Mouse (Mus musculus) left cerebral cortex, postnatal 10 days (tissue): ENCODE data around the gene Tsc22d1. TPM values are rescaled to one million over a fixed set of nuclear protein-coding genes. Genes with fewer than 3 reads are reported as not detected.

Experiments
- DNase-seq, 2 experiments: peaks; one replicate each; pipeline ENCODE4 v3.0.0; 2021 to 2022; ENCODE audit warnings: low spot score in 2 of 2, mixed read lengths in 1 of 2; ENCODE audit errors: extremely low spot score in 1 of 2
- intact Hi-C: fragments of 180-260 bp; cut with DNase I; formaldehyde crosslinking; loops from one replicate; pipeline ENCODE4 v1.15.1; 2025
- total RNA-seq, 2 experiments: library from RNA; stranded (reverse); gene quantifications; 2 replicates each; pipeline ENCODE4 v1.2.3; 2021

Tsc22d1 gene
- 100 to 1,000 TPM; 541 to 586 TPM for total RNA-seq

DNA sequence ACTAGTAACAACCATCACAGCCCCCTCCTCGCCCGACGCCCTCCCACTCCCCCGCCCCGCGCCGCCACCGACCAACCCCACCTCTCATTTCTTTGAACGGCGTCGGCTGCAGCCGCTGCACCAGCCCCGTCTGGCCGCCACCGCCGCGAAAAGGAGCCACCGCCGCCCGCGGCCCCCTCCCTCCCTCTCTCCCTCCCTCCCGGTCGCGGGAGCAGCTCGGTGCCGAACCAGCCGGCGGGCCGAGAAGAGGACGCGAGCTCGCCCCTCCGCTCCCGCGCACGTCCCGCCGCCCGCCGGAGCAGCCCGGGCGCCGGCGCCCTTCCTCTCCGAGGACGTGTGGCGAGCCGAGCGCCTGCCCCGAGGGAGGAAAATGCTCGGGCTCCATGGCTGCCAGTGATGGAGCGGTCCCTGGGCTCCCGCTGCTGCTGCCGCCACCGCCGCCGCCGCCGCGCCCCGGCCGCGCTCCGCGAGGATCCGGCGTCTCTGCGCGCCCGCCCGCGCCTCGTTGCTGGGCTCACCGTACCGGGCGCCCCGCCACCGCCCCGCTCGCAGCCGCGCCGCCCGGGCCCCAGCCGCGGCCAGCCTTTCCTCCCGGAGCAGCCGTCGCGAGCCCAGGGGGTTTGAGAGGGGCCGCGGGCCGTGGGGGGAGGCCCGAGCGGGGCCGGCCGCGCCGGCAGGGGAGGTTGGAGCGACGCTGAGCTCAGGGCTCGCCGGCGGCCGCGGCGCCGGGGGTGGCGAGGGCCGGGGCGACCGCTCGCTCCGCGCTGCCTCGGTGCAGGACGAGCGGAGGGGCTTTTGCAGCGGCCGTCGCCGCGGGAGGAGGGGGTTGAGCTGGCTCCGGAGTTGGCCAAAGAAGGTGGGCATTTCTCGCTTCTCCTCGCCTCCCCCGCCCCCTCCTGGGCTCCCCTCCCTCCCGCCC is at the start of gene Tsc22d1:
TSS of gene Tsc22d1 (plus strand) at position 100 of the 919 bp plus-strand sequence.
- DNase-seq, result peak in 1 of 2 experiments; percentile 76
- intact Hi-C loops, result loop anchor here (5.0 kb wide), 3 partner anchors 52 to 277 kb away; no protein-coding TSS in a partner anchor

GRCm38 (mm10) chr14:76373638-76374037 is 41.1 kb upstream of the Tsc22d1 start:
- DNase-seq, result no peak
- intact Hi-C loops, result no loop called here

- intact Hi-C loops, result no loop called here
- no peak for DNase-seq
Observed at GRCm38 (mm10) chr14:76374601-76375000, 40.2 kb upstream of the Tsc22d1 start.

GRCm38 (mm10) chr14:76376561-76376960 is 38.2 kb upstream of the Tsc22d1 start:
- intact Hi-C loops, result no loop called here
- no peak for DNase-seq

DNA sequence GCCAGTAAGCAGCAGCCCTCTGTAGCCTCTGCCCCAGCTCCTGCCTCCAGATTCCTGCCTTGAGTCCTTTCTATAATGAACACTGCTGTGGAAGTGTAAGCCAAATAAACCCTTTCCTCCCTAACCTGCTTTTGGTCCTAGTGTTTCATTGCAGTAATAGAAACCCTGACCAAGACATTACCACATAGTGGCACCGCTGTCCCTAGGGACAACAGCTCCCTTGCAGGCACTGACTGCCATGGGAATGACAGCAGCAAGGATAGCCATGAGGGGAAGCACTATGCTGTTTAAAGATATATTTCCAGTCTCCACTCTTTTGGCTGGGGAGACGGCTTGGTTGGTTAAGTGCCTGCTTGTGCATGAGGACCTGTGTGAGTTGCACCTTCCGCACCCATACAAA is 35.4 kb upstream of the Tsc22d1 start:
- DNase-seq, result no peak
- intact Hi-C loops, result no loop called here

DNA sequence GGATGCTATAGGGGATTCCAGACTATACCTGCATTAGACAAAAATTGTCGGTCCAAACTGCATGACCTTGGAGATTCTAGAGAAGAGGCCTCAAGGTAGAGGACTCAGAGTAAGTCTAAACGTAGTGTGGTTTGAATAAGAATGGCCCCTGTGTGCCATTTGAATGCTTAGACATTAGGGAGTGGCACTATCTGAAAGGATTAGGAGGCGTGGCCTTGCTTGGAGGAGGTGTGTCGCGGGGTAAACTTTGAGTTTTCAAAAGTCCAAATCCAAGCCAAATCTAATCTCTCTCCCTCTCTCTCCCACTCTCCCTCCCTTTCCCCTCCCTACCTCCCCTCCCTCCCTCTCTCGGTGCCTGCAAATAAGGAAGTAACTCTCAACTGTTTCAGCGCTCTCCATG is 26.7 kb upstream of the Tsc22d1 start:
- intact Hi-C loops, result no loop called here
- DNase-seq, result no peak

DNA sequence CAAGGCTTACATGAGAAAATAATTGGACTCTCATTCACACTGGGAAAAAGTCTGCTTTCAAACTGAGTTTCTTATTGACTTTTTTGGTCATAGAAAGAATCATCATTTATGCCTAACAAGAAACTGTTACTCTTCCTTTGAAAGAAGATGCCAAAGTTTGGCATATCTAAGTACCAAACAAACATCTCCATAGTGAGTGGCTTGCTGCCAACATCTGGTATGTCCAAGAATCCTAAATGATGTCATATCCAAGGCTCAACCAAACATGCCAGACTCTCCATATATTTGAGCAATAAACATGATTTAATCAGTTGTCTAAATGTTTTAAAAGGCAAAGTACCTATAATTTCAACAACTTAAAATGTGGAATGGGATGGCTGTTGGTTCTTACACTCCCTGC is 16.5 kb upstream of the Tsc22d1 start:
- intact Hi-C loops, result no loop called here
- DNase-seq, result no peak

DNA sequence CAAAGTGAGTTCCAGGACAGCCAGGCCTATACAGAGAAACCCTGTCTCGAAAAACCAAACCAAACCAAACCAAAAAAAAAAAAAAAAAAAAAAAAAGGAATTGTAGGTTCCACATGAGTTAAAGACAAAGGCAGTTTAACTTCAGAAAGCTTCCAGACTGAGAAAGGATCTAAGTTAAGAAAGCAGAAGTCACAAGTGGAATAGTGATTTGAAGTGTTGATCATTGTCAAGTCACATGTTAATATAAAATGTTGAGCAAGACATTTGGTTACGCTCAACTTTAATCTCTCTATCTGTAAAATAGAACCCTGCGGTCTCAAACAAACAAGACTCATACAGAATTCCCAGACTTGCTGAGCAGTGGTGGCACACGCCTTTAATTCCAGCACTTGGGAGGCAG is 12.2 kb upstream of the Tsc22d1 start:
- no peak for DNase-seq
- intact Hi-C loops, result no loop called here

GRCm38 (mm10) chr14:76409111-76409510 is 5.7 kb upstream of the Tsc22d1 start:
- intact Hi-C loops, result no loop called here
- DNase-seq, result no peak

DNA sequence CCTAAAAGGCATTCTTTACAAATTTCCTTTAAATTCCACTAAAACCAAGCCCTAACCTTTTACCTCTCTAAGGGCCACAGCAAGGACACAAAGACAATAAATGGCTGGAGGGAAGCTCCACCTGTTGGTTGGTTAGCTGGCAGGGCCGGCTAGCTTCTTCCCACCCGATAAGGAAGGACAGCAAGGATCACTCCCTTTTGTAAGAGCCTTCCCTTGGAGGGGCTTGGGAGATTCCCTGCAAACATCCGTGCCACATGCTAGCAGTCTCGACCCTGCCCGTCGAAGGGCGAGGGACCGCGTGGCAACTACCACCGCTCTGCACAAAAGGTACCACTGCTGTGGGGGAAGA is 1.0 kb upstream of the Tsc22d1 start:
- DNase-seq, result no peak
- intact Hi-C loops, result no loop called here

- intact Hi-C loops, result no loop called here
- peak; percentile 98 to 99 for DNase-seq
Observed at GRCm38 (mm10) chr14:76414122-76414861, 469 bp upstream of the Tsc22d1 start.

- intact Hi-C loops, result loop anchor here (5.0 kb wide), 3 partner anchors 51 to 276 kb away; no protein-coding TSS in a partner anchor
Observed at GRCm38 (mm10) chr14:76415781-76416301, 1.1 kb downstream of the Tsc22d1 start.

DNA sequence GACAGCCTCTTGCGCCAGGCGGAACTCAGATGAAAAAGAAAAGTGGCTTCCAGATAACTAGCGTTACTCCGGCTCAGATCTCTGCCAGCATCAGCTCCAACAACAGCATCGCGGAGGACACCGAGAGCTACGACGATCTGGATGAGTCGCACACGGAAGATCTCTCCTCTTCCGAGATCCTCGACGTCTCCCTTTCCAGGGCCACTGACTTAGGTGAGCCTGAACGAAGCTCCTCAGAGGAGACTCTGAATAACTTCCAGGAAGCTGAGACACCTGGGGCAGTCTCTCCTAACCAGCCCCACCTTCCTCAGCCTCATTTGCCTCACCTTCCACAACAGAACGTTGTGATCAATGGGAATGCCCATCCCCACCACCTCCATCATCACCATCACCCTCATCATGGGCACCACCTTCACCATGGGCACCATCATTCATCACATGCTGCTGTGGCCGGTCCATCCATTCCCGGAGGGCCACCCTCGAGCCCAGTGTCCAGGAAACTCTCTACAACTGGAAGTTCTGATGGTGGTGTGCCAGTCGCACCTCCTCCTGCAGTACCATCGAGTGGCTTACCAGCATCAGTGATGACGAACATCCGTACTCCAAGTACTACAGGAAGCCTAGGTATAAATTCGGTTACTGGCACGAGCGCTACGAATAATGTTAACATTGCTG is 1.7 kb downstream of the Tsc22d1 start:
- no peak for DNase-seq
- intact Hi-C loops, result loop anchor here (5.0 kb wide), 3 partner anchors 51 to 276 kb away; no protein-coding TSS in a partner anchor

More at GRCm38 (mm10) chr14:76415781-76416301, 1.1 kb downstream of the Tsc22d1 start:
- peak; percentile 39 to 71 for DNase-seq

DNA sequence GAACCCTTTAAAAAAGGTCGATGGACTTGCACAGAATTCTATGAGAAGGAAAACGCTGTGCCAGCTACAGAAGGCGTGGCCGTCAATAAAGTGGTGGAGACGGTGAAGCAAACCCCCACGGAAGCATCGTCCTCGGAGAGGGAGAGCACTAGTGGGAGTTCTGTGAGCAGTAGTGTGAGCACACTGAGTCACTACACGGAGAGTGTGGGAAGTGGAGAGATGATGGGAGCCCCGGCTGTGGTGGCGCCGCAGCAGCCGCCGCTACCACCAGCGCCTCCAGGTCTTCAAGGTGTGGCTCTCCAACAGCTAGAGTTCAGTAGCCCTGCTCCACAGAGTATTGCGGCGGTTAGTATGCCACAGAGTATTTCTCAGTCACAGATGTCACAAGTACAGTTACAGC is 2.6 kb downstream of the Tsc22d1 start:
- DNase-seq, result no peak
- intact Hi-C loops, result loop anchor here (5.0 kb wide), 3 partner anchors 50 to 275 kb away; no protein-coding TSS in a partner anchor

DNA sequence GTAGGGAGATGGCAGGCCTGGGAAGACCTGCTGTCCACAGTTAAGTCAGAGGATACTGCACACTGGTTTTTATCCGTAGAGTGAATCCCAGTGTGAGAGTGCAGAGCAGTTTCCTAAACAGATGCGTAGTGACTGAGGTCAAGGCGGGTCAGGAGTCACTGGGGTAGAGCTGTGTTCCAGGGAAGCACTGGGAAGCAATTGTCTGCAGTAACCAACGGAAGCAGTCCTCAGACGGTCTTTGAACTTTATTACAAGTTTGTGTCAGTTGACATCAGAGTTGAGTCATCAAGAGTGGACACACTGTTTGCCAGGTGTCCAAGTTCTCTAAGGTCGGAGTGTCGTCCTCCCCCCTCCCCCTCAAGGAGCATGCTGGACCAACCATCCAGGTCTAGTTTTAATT is 6.0 kb downstream of the Tsc22d1 start:
- no peak for DNase-seq
- intact Hi-C loops, result no loop called here

DNA sequence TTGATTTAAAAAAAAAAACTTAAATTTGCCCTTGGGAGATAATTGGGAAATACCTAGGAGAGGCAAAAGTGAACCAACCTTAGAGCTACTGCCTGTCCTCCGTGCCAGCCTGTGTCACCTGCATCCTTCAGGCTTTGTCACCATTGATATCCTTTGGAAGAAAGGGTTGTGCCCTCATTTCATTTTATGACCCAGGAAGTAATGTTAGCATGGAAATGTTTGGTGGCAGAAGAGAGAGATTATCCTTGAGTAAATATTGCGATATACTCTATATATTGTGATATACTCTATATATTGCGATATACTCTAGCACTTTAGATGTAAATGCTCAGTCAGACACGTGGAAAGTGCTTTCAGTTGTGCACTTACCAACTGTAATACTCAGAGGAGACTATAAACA is 6.4 kb downstream of the Tsc22d1 start:
- intact Hi-C loops, result no loop called here
- no peak for DNase-seq

- intact Hi-C loops, result no loop called here
- DNase-seq, result no peak
Observed at GRCm38 (mm10) chr14:76425422-76425821, 10.7 kb downstream of the Tsc22d1 start.

DNA sequence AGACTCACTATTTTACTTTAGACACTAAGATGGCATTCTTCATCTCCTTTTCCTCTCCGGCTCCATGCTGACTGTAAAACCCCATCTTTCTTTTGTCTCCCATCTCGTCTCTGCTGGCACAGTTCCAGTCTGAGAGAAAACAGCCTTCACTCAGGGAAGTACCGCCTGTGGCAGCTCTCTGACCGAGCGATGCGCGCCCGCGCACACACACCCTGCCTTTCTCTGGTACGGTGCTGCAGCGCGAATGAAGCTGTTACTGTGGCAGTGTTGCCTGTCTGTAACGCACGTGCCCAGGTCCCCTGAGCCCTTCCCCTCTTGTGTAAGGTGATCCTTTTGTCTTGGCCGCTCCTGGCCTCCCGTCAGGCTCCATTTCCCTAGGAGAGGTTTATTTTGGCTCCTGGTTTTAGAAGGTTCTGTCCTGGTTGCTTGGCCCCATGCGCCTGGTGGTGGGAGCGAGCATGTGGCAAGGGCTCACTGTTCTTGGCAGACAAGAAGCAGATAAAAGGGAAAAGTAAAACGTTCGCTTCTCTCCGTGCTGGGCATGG is 11.3 kb downstream of the Tsc22d1 start:
- DNase-seq, result no peak
- intact Hi-C loops, result no loop called here

DNA sequence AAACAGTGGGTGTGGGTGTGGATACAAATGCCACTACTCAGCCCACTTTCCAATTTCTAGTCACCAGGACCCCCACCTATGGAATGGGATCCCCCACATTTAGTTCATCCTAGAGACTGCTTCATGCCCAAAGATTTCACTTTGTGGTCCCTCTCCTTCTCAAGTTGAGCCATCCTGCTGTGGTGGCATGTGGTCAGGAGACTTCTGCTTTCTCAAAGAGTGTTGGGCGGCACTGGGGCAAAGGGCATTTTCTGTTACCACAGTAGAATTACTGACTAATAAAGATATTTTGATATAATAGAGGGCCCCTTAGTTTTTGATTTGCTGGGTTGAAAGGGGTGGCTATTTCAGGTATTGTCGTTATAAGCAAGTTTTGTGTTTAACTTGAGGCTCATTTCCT is 14.1 kb downstream of the Tsc22d1 start:
- no peak for DNase-seq
- intact Hi-C loops, result no loop called here
